25 mouse cellular contexts compared by ENCODE assay signal in genomic region chr6:4578343-4578742, GRCm38 (mm10). TPM values are rescaled to one million over a fixed set of nuclear protein-coding genes. Genes with fewer than 3 reads are reported as not detected.
DNase-seq lines count a peak whose midpoint lies in the region; ATAC-seq and TF ChIP-seq lines count a peak whose summit lies in the region.
"Had no signal": no experiment of that assay in that cellular context is flagged by ENCODE, and none has a peak within 500 bp of the region (broad histone marks: within the 10 kb centered on the region; RNA-seq: fewer than 3 reads in every experiment).

No protein-coding gene starts in this region.

- no peak overlapping the region for H3K9ac ChIP-seq in forebrain, embryonic 16.5 days (replicated peaks; ENCODE audit: low read depth, low read length)
- no peak overlapping the region for H3K9ac ChIP-seq in forebrain, embryonic 13.5 days
- H3K9ac ChIP-seq in lung, postnatal 0 days (replicated peaks; ENCODE audit: low read depth): no peak overlapping the region
- H3K9ac ChIP-seq: embryonic facial prominence, embryonic 13.5 days; hindbrain, embryonic 12.5 days had no signal

- peak in 1 of 2 experiments; percentile 29 for DNase-seq in layer of hippocampus, adult 2 months (ENCODE audit: low spot score in 2 of 2)
- no peak for DNase-seq in layer of hippocampus, postnatal 25 days (ENCODE audit: extremely low spot score in 1 of 2, low spot score in 1 of 2)
- DNase-seq in lung, postnatal 0 days (ENCODE audit: low spot score): peak; percentile 41
- DNase-seq in lung, postnatal 14 days: no peak
- no peak for DNase-seq in heart, adult 11 months
- DNase-seq: adrenal gland, postnatal 14 days; B cell, adult 2 months; cerebellum, adult 18-20 months; cerebellum, adult 9-11 months; cerebellum, postnatal 36 days; gastrocnemius, adult 2 months; gastrocnemius, postnatal 25 days; heart, adult 18-20 months; heart, postnatal 10 days; heart, postnatal 4 days had no signal

- H3K4me1 ChIP-seq in forebrain, embryonic 16.5 days (replicated peaks; ENCODE audit: control insufficient read depth, insufficient read depth, low read length): no peaks in the 10 kb centered on the region
- no peaks in the 10 kb centered on the region for H3K4me1 ChIP-seq in forebrain, embryonic 13.5 days
- H3K4me1 ChIP-seq in lung, postnatal 0 days (ENCODE audit: insufficient read depth, low read depth, low read length): no peaks in the 10 kb centered on the region
- H3K4me1 ChIP-seq: embryonic facial prominence, embryonic 13.5 days; hindbrain, embryonic 12.5 days had no signal

- 0 out of 2 replicates have a peak, but pooled peaks have one; percentile 41 for ATAC-seq in forebrain, embryonic 16.5 days
- no peak for ATAC-seq in forebrain, embryonic 13.5 days
- peak; percentile 67 for ATAC-seq in lung, postnatal 0 days
- ATAC-seq: activated CD4-positive, CD25-positive, alpha-beta regulatory T cell, adult 4 months; hindbrain, embryonic 16.5 days; inflammation-experienced regulatory T-cells, adult 6 months; Patski had no signal

- no peaks in the 10 kb centered on the region for H3K27me3 ChIP-seq in forebrain, embryonic 16.5 days (replicated peaks; ENCODE audit: control insufficient read depth, insufficient read depth, low read length)
- no peaks in the 10 kb centered on the region for H3K27me3 ChIP-seq in forebrain, embryonic 13.5 days
- no peaks in the 10 kb centered on the region for H3K27me3 ChIP-seq in lung, postnatal 0 days (replicated peaks; ENCODE audit: insufficient read depth, low read length)
- H3K27me3 ChIP-seq: CH12.LX; embryonic facial prominence, embryonic 13.5 days; hindbrain, embryonic 12.5 days; Patski had no signal

- no peak for TF ChIP-seq CTCF in layer of hippocampus, adult 2 months (conservative IDR thresholded peaks at IDR 0.05)
- TF ChIP-seq CTCF in lung, postnatal 0 days (IDR thresholded peaks at IDR 0.05): no peak

- no peak for TF ChIP-seq EP300 in lung, postnatal 0 days (IDR thresholded peaks at IDR 0.05)

- no peaks in the 10 kb centered on the region for H3K9me3 ChIP-seq in forebrain, embryonic 16.5 days (ENCODE audit: control insufficient read depth, low read length)
- H3K9me3 ChIP-seq in forebrain, embryonic 13.5 days (replicated peaks): no peaks in the 10 kb centered on the region
- H3K9me3 ChIP-seq in lung, postnatal 0 days (ENCODE audit: low read length): no peaks in the 10 kb centered on the region
- H3K9me3 ChIP-seq: embryonic facial prominence, embryonic 13.5 days; heart, embryonic 10.5 days; hindbrain, embryonic 12.5 days had no signal

- no peak overlapping the region for H3K27ac ChIP-seq in forebrain, embryonic 16.5 days (ENCODE audit: low read length)
- H3K27ac ChIP-seq in forebrain, embryonic 13.5 days: no peak overlapping the region
- peak overlapping the region; percentile 65 for H3K27ac ChIP-seq in layer of hippocampus, adult 2 months
- H3K27ac ChIP-seq in lung, postnatal 0 days (ENCODE audit: low read length): no peak overlapping the region
- H3K27ac ChIP-seq: embryonic facial prominence, embryonic 13.5 days; gastrocnemius, adult 2 months; heart, embryonic 10.5 days; hindbrain, embryonic 12.5 days had no signal

- no peak overlapping the region for H3K4me3 ChIP-seq in forebrain, embryonic 16.5 days (replicated peaks; ENCODE audit: low read length)
- H3K4me3 ChIP-seq in forebrain, embryonic 13.5 days: no peak overlapping the region
- H3K4me3 ChIP-seq in layer of hippocampus, adult 2 months: no peak overlapping the region
- H3K4me3 ChIP-seq in lung, postnatal 0 days (ENCODE audit: low read depth, low read length): no peak overlapping the region
- H3K4me3 ChIP-seq: embryonic facial prominence, embryonic 13.5 days; gastrocnemius, adult 2 months; heart, embryonic 10.5 days; hindbrain, embryonic 12.5 days had no signal

- no peaks in the 10 kb centered on the region for H3K36me3 ChIP-seq in forebrain, embryonic 16.5 days (ENCODE audit: control insufficient read depth, insufficient read depth)
- no peaks in the 10 kb centered on the region for H3K36me3 ChIP-seq in forebrain, embryonic 13.5 days (ENCODE audit: poor library complexity, severe bottlenecking)
- H3K36me3 ChIP-seq in lung, postnatal 0 days (ENCODE audit: insufficient read depth, low read length): no peaks in the 10 kb centered on the region
- H3K36me3 ChIP-seq: embryonic facial prominence, embryonic 13.5 days; heart, embryonic 10.5 days; hindbrain, embryonic 12.5 days had no signal

- WGBS in forebrain, embryonic 16.5 days: 80% methylated on average over 6 of the region's 6 CpGs
- 84% methylated on average over 6 of the region's 6 CpGs for WGBS in forebrain, embryonic 13.5 days
- 74% methylated on average over 6 of the region's 6 CpGs for WGBS in lung, postnatal 0 days

- H3K4me2 ChIP-seq in forebrain, embryonic 16.5 days (ENCODE audit: low read length): no peak overlapping the region
- no peak overlapping the region for H3K4me2 ChIP-seq in forebrain, embryonic 13.5 days
- H3K4me2 ChIP-seq in lung, postnatal 0 days (replicated peaks; ENCODE audit: low read depth, low read length): no peak overlapping the region
- H3K4me2 ChIP-seq: embryonic facial prominence, embryonic 13.5 days; hindbrain, embryonic 12.5 days had no signal

RNA-seq across cellular contexts. Expression of gene Casd1, which starts 22.3 kb away (rescaled TPM):
- polyA plus RNA-seq in forebrain, embryonic 16.5 days (2015; fragmentation: Nextera tagmentation; extraction: Ambion mirVana): 36.8 and 41.7 TPM in 2 replicates
- 31.9 and 32.4 TPM in 2 replicates for polyA plus RNA-seq in forebrain, embryonic 13.5 days (2015; fragmentation: Nextera tagmentation; extraction: Ambion mirVana)
- total RNA-seq in layer of hippocampus, adult 2 months (2021): 10 to 100 TPM; 48.8 to 49.5 TPM
- total RNA-seq in layer of hippocampus, postnatal 25 days (2021): 10 to 100 TPM; 47.6 to 49.8 TPM
- 18.4 and 21.7 TPM in 2 replicates for polyA plus RNA-seq in lung, postnatal 0 days (2015; fragmentation: Nextera tagmentation; extraction: Ambion mirVana)
